Comparison of ENCODE assay signal across 8 mouse cellular contexts in the genomic region with DNA sequence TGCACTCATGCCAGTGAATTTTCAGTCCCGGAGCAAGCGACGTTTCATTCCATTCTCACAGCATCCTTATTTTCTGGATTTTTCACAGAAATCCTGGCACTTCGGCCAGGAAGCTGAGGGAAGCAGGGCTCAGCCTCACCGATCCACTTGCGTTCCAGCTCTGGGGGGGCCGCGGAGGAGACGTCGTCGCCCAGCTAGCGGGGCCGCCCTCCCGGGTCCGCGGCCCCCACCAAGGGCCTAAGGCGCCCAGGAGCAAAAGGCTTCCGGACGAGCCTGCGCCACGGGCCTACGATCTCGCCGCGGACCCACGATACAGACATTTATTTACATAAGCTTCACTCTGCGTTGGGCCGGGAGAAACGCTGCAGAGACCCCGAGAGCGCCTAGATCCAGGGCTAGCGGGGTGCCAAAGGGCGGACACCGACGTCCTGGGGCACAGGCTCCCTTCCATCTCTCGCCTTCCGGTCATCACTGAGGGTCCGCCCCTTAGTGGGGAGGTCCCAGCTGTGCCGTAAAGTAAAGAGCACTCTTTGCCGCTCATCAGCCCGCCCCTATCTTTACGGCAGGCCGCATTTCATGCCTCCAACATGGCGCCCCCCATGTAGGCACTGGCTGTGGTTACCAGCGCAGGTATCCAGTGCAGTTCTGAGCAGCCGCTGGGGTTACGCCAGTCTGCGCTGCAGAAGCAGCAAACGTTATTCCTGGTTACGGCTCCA. TPM values are rescaled to one million over a fixed set of nuclear protein-coding genes. Genes with fewer than 3 reads are reported as not detected.
DNase-seq lines count a peak whose midpoint lies in the region; ATAC-seq and TF ChIP-seq lines count a peak whose summit lies in the region.

TSS of gene Pdss2 (plus strand) at position 577 of the 716 bp plus-strand sequence.

- no peaks in the 10 kb centered on the region for H3K27me3 ChIP-seq in forebrain, embryonic 11.5 days (ENCODE audit: control insufficient read depth, insufficient read depth, low read length)
- no peaks in the 10 kb centered on the region for H3K27me3 ChIP-seq in heart, postnatal 0 days (ENCODE audit: control insufficient read depth, insufficient read depth, low read length)
- no peaks in the 10 kb centered on the region for H3K27me3 ChIP-seq in liver, embryonic 16.5 days (ENCODE audit: control insufficient read depth, insufficient read depth, low read depth, low read length)
- no peaks in the 10 kb centered on the region for H3K27me3 ChIP-seq in neural tube, embryonic 13.5 days
- H3K27me3 ChIP-seq in testis, adult 2 months (ENCODE audit: control insufficient read depth, insufficient read depth, low read length), result no peaks in the 10 kb centered on the region

- peak within 1 kb of the TSS; percentile 96 for H3K9ac ChIP-seq in forebrain, embryonic 11.5 days (ENCODE audit: low read length)
- H3K9ac ChIP-seq in heart, postnatal 0 days (replicated peaks; ENCODE audit: low read depth, low read length), result peak within 1 kb of the TSS; percentile 91
- peak within 1 kb of the TSS; percentile 85 for H3K9ac ChIP-seq in liver, embryonic 16.5 days (ENCODE audit: low read depth, low read length)
- peak within 1 kb of the TSS; percentile 98 for H3K9ac ChIP-seq in neural tube, embryonic 13.5 days

- H3K36me3 ChIP-seq in forebrain, embryonic 11.5 days (ENCODE audit: control insufficient read depth, insufficient read depth, low read length), result no peaks in the 10 kb centered on the region
- no peaks in the 10 kb centered on the region for H3K36me3 ChIP-seq in heart, postnatal 0 days (replicated peaks; ENCODE audit: control insufficient read depth, insufficient read depth, low read length)
- no peaks in the 10 kb centered on the region for H3K36me3 ChIP-seq in liver, embryonic 16.5 days (ENCODE audit: control insufficient read depth, insufficient read depth)
- H3K36me3 ChIP-seq in neural tube, embryonic 13.5 days, result no peaks in the 10 kb centered on the region
- no peaks in the 10 kb centered on the region for H3K36me3 ChIP-seq in testis, adult 2 months (ENCODE audit: control insufficient read depth, insufficient read depth, low read length)

- peak within 1 kb of the TSS; percentile 88 for H3K4me3 ChIP-seq in forebrain, embryonic 11.5 days (ENCODE audit: low read depth, low read length)
- peak within 1 kb of the TSS; percentile 95 for H3K4me3 ChIP-seq in heart, postnatal 0 days (ENCODE audit: low read depth, low read length)
- H3K4me3 ChIP-seq in liver, embryonic 16.5 days (ENCODE audit: low read depth, low read length), result peak within 1 kb of the TSS; percentile 76
- H3K4me3 ChIP-seq in neural tube, embryonic 13.5 days, result peak within 1 kb of the TSS; percentile 83
- H3K4me3 ChIP-seq in testis, adult 2 months (ENCODE audit: control insufficient read depth, low read depth, low read length), result peak within 1 kb of the TSS; percentile 96

- H3K27ac ChIP-seq in forebrain, embryonic 11.5 days (ENCODE audit: low read depth, low read length), result peak within 1 kb of the TSS; percentile 70
- peak within 1 kb of the TSS; percentile 95 for H3K27ac ChIP-seq in heart, postnatal 0 days (ENCODE audit: low read depth)
- H3K27ac ChIP-seq in liver, embryonic 16.5 days (ENCODE audit: low read length), result peak within 1 kb of the TSS; percentile 68
- peak within 1 kb of the TSS; percentile 95 for H3K27ac ChIP-seq in neural tube, embryonic 13.5 days (replicated peaks)
- H3K27ac ChIP-seq in testis, adult 2 months (ENCODE audit: control insufficient read depth, insufficient read depth, low read depth, low read length), result peak within 1 kb of the TSS; percentile 85

- H3K9me3 ChIP-seq in forebrain, embryonic 11.5 days (ENCODE audit: control insufficient read depth, low read length), result no peaks in the 10 kb centered on the region
- H3K9me3 ChIP-seq in heart, postnatal 0 days (replicated peaks; ENCODE audit: control insufficient read depth, low read length), result no peaks in the 10 kb centered on the region
- no peaks in the 10 kb centered on the region for H3K9me3 ChIP-seq in liver, embryonic 16.5 days (replicated peaks; ENCODE audit: control insufficient read depth, low read length)
- no peaks in the 10 kb centered on the region for H3K9me3 ChIP-seq in neural tube, embryonic 13.5 days

- peak; percentile 86 to 91 for DNase-seq in CD8-positive naive resting alpha-beta T cell, adult 2 months (ENCODE audit: low read depth in 2 of 2, low spot score in 2 of 2)
- peak; percentile 91 for DNase-seq in c-Kit-positive CD71-negative TER-119-negative erythroid progenitor cells, embryonic 14.5 days (ENCODE audit: low read depth)
- DNase-seq in forebrain, embryonic 11.5 days (ENCODE audit: low spot score), result peak; percentile 94
- DNase-seq in heart, postnatal 0 days (ENCODE audit: low spot score), result peak; percentile 98
- DNase-seq in kidney, postnatal 4 days, result peak; percentile 93 to 96

- H3K4me1 ChIP-seq in forebrain, embryonic 11.5 days (replicated peaks; ENCODE audit: control insufficient read depth, insufficient read depth, low read length), result no peaks in the 10 kb centered on the region
- peaks cover 12% of the 10 kb centered on the region for H3K4me1 ChIP-seq in heart, postnatal 0 days (ENCODE audit: control insufficient read depth, insufficient read depth)
- H3K4me1 ChIP-seq in liver, embryonic 16.5 days (ENCODE audit: control insufficient read depth, low read depth, low read length), result peaks cover 2% of the 10 kb centered on the region
- H3K4me1 ChIP-seq in neural tube, embryonic 13.5 days (replicated peaks), result peaks cover 13% of the 10 kb centered on the region
- H3K4me1 ChIP-seq in testis, adult 2 months (ENCODE audit: control insufficient read depth, insufficient read depth, low read length), result peaks cover 9% of the 10 kb centered on the region

- peak; percentile 29; the same call in 1 of the 2 replicates for TF ChIP-seq CTCF in heart, postnatal 0 days (IDR thresholded peaks at IDR 0.05; ENCODE audit: low read depth)
- no peak for TF ChIP-seq CTCF in testis, adult 2 months (IDR thresholded peaks at IDR 0.05; ENCODE audit: control insufficient read depth, insufficient read depth, insufficient replicate concordance, low read depth, low read length)

- peak; percentile 74; the same call in 1 of the 2 replicates for TF ChIP-seq EP300 in heart, postnatal 0 days (IDR thresholded peaks at IDR 0.05; ENCODE audit: low read depth)

- WGBS in forebrain, embryonic 11.5 days, result under 1% methylated on average over 50 of the region's 50 CpGs
- under 1% methylated on average over 50 of the region's 50 CpGs for WGBS in heart, postnatal 0 days
- WGBS in liver, embryonic 16.5 days (ENCODE audit: insufficient replicate concordance), result under 1% methylated on average over 50 of the region's 50 CpGs
- under 1% methylated on average over 50 of the region's 50 CpGs for WGBS in neural tube, embryonic 13.5 days

- peak; percentile 96 for ATAC-seq in forebrain, embryonic 11.5 days (replicated peaks; ENCODE audit: low FRiP score)
- peak; percentile 98 for ATAC-seq in heart, postnatal 0 days (ENCODE audit: insufficient read depth, low read depth)
- peak; percentile 99 for ATAC-seq in liver, embryonic 16.5 days (ENCODE audit: low read depth)
- ATAC-seq in neural tube, embryonic 13.5 days (ENCODE audit: low read depth), result peak; percentile 98

- peak; percentile 99 for TF ChIP-seq POLR2A in testis, adult 2 months (IDR thresholded peaks at IDR 0.05; ENCODE audit: control insufficient read depth, low read depth, low read length)

- peak within 1 kb of the TSS; percentile 91 for H3K4me2 ChIP-seq in forebrain, embryonic 11.5 days (ENCODE audit: low read depth, low read length, severe bottlenecking)
- peak within 1 kb of the TSS; percentile 93 for H3K4me2 ChIP-seq in heart, postnatal 0 days (ENCODE audit: low read depth, low read length)
- peak within 1 kb of the TSS; percentile 73 for H3K4me2 ChIP-seq in liver, embryonic 16.5 days (ENCODE audit: low read depth, low read length)
- peak within 1 kb of the TSS; percentile 97 for H3K4me2 ChIP-seq in neural tube, embryonic 13.5 days

RNA-seq across cellular contexts. Expression of gene Pdss2, which starts in this region (rescaled TPM):
- polyA plus RNA-seq in forebrain, embryonic 11.5 days (2014; fragmentation: Nextera tagmentation; extraction: Ambion mirVana), result 15.1 and 16.0 TPM in 2 replicates
- total RNA-seq in heart, postnatal 0 days (2014; rRNA removed; ENCODE audit: low replicate concordance), result 15.0 and 28.9 TPM in 2 replicates
- 14.1 and 14.7 TPM in 2 replicates for polyA plus RNA-seq in heart, postnatal 0 days (2015; fragmentation: Nextera tagmentation; extraction: Ambion mirVana)
- polyA plus RNA-seq in liver, embryonic 16.5 days (2015; fragmentation: Nextera tagmentation; extraction: Ambion mirVana), result 6.4 and 6.9 TPM in 2 replicates
- 14.0 and 14.6 TPM in 2 replicates for polyA plus RNA-seq in neural tube, embryonic 13.5 days (2015; fragmentation: Nextera tagmentation; extraction: Ambion mirVana)
- polyA plus RNA-seq in testis, adult 2 months (2012; rRNA removed), result 3.6 and 3.7 TPM in 2 replicates

Comparison
In these comparisons a context has a peak if more than half of its experiments do, and no peak if none do; other contexts are left out.
1. Peak in every context shown above with its lines: DNase-seq, ATAC-seq, H3K4me3 ChIP-seq and H3K27ac ChIP-seq.